Mouse (Mus musculus): Measurements from ENCODE around the gene Actrt2. TPM values are rescaled to one million over a fixed set of nuclear protein-coding genes. Genes with fewer than 3 reads are reported as not detected.

Gene Actrt2
- total RNA-seq (2021) = not detected
- long read RNA-seq, experiment 1 = 0 reads
- long read RNA-seq, experiment 2 = 0 reads

GRCm38 (mm10) chr4:154667767-154668166, at the start of gene Actrt2:
Actrt2 (minus strand) TSS chr4:154667867.
- intact Hi-C loops (cut with DNase I) = no loop called here

GRCm38 (mm10) chr4:154709391-154710107, 41.9 kb upstream of the Actrt2 start:
- intact Hi-C loops (cut with DNase I) = no loop called here
- DNase-seq = peak in 1 of 2 experiments; percentile 7

More at GRCm38 (mm10) chr4:154667767-154668166, at the start of gene Actrt2:
- DNase-seq = no peak

GRCm38 (mm10) chr4:154708811-154709210, 41.1 kb upstream of the Actrt2 start:
- no peak for DNase-seq
- intact Hi-C loops (cut with DNase I) = no loop called here

- peak in 1 of 2 experiments; percentile 7 for DNase-seq
- intact Hi-C loops (cut with DNase I) = no loop called here
These were observed 40.6 kb upstream of the Actrt2 start for GRCm38 (mm10) chr4:154708223-154708622.

- DNase-seq = peak; percentile 11 to 14
- intact Hi-C loops (cut with DNase I) = no loop called here
These were observed 39.9 kb upstream of the Actrt2 start for GRCm38 (mm10) chr4:154707521-154707920.

GRCm38 (mm10) chr4:154706442-154706841, 38.8 kb upstream of the Actrt2 start:
- peak in 1 of 2 experiments; percentile 2 for DNase-seq
- intact Hi-C loops (cut with DNase I) = no loop called here

- intact Hi-C loops (cut with DNase I) = no loop called here
- peak; percentile 36 to 48 for DNase-seq
These were observed 38.0 kb upstream of the Actrt2 start for GRCm38 (mm10) chr4:154705681-154706080.

- intact Hi-C loops (cut with DNase I) = no loop called here
- DNase-seq = no peak
These were observed 37.4 kb upstream of the Actrt2 start for GRCm38 (mm10) chr4:154705056-154705455.

- intact Hi-C loops (cut with DNase I) = no loop called here
- peak in 1 of 2 experiments; percentile 6 for DNase-seq
These were observed 36.9 kb upstream of the Actrt2 start for GRCm38 (mm10) chr4:154704591-154704990.

GRCm38 (mm10) chr4:154703426-154704070, 35.9 kb upstream of the Actrt2 start:
- peak in 1 of 2 experiments; percentile 3 for DNase-seq
- intact Hi-C loops (cut with DNase I) = no loop called here

- DNase-seq = peak in 1 of 2 experiments; percentile 8
- intact Hi-C loops (cut with DNase I) = no loop called here
These were observed 35.3 kb upstream of the Actrt2 start for GRCm38 (mm10) chr4:154702931-154703330.

GRCm38 (mm10) chr4:154702186-154702585, 34.5 kb upstream of the Actrt2 start:
- intact Hi-C loops (cut with DNase I) = no loop called here
- no peak for DNase-seq

- intact Hi-C loops (cut with DNase I) = no loop called here
- DNase-seq = peak in 1 of 2 experiments; percentile 8
These were observed 33.3 kb upstream of the Actrt2 start for GRCm38 (mm10) chr4:154700921-154701412.

GRCm38 (mm10) chr4:154700436-154700835, 32.8 kb upstream of the Actrt2 start:
- peak in 1 of 2 experiments; percentile 3 for DNase-seq
- intact Hi-C loops (cut with DNase I) = no loop called here

GRCm38 (mm10) chr4:154699236-154699635, 31.6 kb upstream of the Actrt2 start:
- intact Hi-C loops (cut with DNase I) = no loop called here

GRCm38 (mm10) chr4:154698631-154699030, 31.0 kb upstream of the Actrt2 start:
- intact Hi-C loops (cut with DNase I) = no loop called here

More at GRCm38 (mm10) chr4:154699236-154699635, 31.6 kb upstream of the Actrt2 start:
- peak in 1 of 2 experiments; percentile 7 for DNase-seq

GRCm38 (mm10) chr4:154698021-154698590, 30.4 kb upstream of the Actrt2 start:
- intact Hi-C loops (cut with DNase I) = no loop called here
- DNase-seq = peak in 1 of 2 experiments; percentile 8

More at GRCm38 (mm10) chr4:154698631-154699030, 31.0 kb upstream of the Actrt2 start:
- peak in 1 of 2 experiments; percentile 7 for DNase-seq

GRCm38 (mm10) chr4:154697476-154697875, 29.8 kb upstream of the Actrt2 start:
- no peak for DNase-seq
- intact Hi-C loops (cut with DNase I) = no loop called here

- intact Hi-C loops (cut with DNase I) = no loop called here
- DNase-seq = peak in 1 of 2 experiments; percentile 10
These were observed 28.9 kb upstream of the Actrt2 start for GRCm38 (mm10) chr4:154696552-154696951.

- intact Hi-C loops (cut with DNase I) = no loop called here
- DNase-seq = peak in 1 of 2 experiments; percentile 3
These were observed 28.5 kb upstream of the Actrt2 start for GRCm38 (mm10) chr4:154696146-154696545.

- intact Hi-C loops (cut with DNase I) = loop anchor here (2.0 to 5.0 kb wide), 2 partner anchors 44 to 98 kb away; no protein-coding TSS in a partner anchor
- DNase-seq = no peak
These were observed 26.7 kb upstream of the Actrt2 start for GRCm38 (mm10) chr4:154694361-154694760.
